Mouse (Mus musculus): Measurements from ENCODE around the gene Exosc8. TPM values are rescaled to one million over a fixed set of nuclear protein-coding genes. Genes with fewer than 3 reads are reported as not detected.
A peak's percentile ranks its signal among the peaks of the same experiment; 100 is the strongest.
"Not testable (repeated sequence)": the region's sequence is repeated elsewhere in the genome, so short reads cannot be mapped to it uniquely, and the experiment has no call there.

The Exosc8 gene
- total RNA-seq, 2 experiments from 2014 or later: 30.1 to 32.0 TPM

GRCm38 (mm10) chr3:54734411-54735246, 564 bp downstream of the Exosc8 start:
- DNase-seq: peak; percentile 88 to 89

GRCm38 (mm10) chr3:54732371-54732770, 2.8 kb downstream of the Exosc8 start:
- no peak for DNase-seq

GRCm38 (mm10) chr3:54731626-54732150, 3.5 kb downstream of the Exosc8 start:
- no peak for DNase-seq

GRCm38 (mm10) chr3:54728100-54728499, 7.1 kb downstream of the Exosc8 start:
- DNase-seq: no peak

GRCm38 (mm10) chr3:54727588-54727987, 7.6 kb downstream of the Exosc8 start:
- no peak for DNase-seq

GRCm38 (mm10) chr3:54725344-54725743, 9.8 kb downstream of the Exosc8 start:
- DNase-seq: no peak

GRCm38 (mm10) chr3:54723741-54724500, 11.3 kb downstream of the Exosc8 start:
- no peak for DNase-seq

GRCm38 (mm10) chr3:54718947-54719346, 16.2 kb downstream of the Exosc8 start:
- no peak for DNase-seq

GRCm38 (mm10) chr3:54717348-54717747, 17.8 kb downstream of the Exosc8 start:
- DNase-seq: no peak

- no peak for DNase-seq
Measured at GRCm38 (mm10) chr3:54715461-54715860, 19.7 kb downstream of the Exosc8 start.

GRCm38 (mm10) chr3:54714253-54714652, 20.9 kb downstream of the Exosc8 start, which contains the start of gene Gm21958:
Gene Gm21958 (minus strand): TSS chr3:54714353.
- no peak for DNase-seq

GRCm38 (mm10) chr3:54708972-54709371, 26.2 kb downstream of the Exosc8 start:
- DNase-seq: no peak

- DNase-seq: not testable (repeated sequence)
Measured at GRCm38 (mm10) chr3:54704106-54704505, 31.1 kb downstream of the Exosc8 start.

- DNase-seq: no peak
Measured at GRCm38 (mm10) chr3:54699759-54700301, 35.4 kb downstream of the Exosc8 start.

GRCm38 (mm10) chr3:54693056-54693415, 42.2 kb downstream of the Exosc8 start:
- no peak for DNase-seq

GRCm38 (mm10) chr3:54692202-54693055, 42.8 kb downstream of the Exosc8 start, which contains the start of gene Supt20:
Gene Supt20 (plus strand): TSS chr3:54692807.
- peak; percentile 89 to 90 for DNase-seq

GRCm38 (mm10) chr3:54689091-54689490, 46.1 kb downstream of the Exosc8 start:
- DNase-seq: no peak

- no peak for DNase-seq
Measured at GRCm38 (mm10) chr3:54687245-54687644, 47.9 kb downstream of the Exosc8 start.

GRCm38 (mm10) chr3:54685202-54685601, 50.0 kb downstream of the Exosc8 start:
- DNase-seq: no peak

GRCm38 (mm10) chr3:54681310-54682204, 53.6 kb downstream of the Exosc8 start:
- no peak for DNase-seq

All from layer of hippocampus, postnatal 36 days (tissue).